Mouse (Mus musculus) heart, adult 2 months (tissue): ENCODE results near the gene Pgbd1.

Source experiments
- CTCF ChIP-seq: fragments of 200-600 bp; IDR thresholded peaks from 2 replicates; pipeline ENCODE4 v1.8.1; 2022; ENCODE audit warnings: antibody characterized with exemption, mild to moderate bottlenecking, moderate library complexity
- EP300 ChIP-seq: fragments of 200-500 bp; IDR thresholded peaks from 2 replicates; pipeline ENCODE4 v1.6.1; 2011; ENCODE audit warnings: low read depth, low read length, control low read depth; ENCODE audit not compliant: insufficient read depth
- POLR2A ChIP-seq: fragments of 200-500 bp; IDR thresholded peaks from 2 replicates; pipeline ENCODE4 v1.6.1; 2011; ENCODE audit warnings: mild to moderate bottlenecking, low read depth, low read length, control low read depth; ENCODE audit not compliant: insufficient read depth

- TF ChIP-seq EP300 (no peak), POLR2A (no peak), CTCF (no peak)
These were observed 7.2 kb upstream of the Pgbd1 start for GRCm38 (mm10) chr13:21447856-21448614.
